Mouse (Mus musculus) left cerebral cortex, adult 18-20 months (tissue): ENCODE data around the gene Odc1. TPM values are rescaled to one million over a fixed set of nuclear protein-coding genes. Genes with fewer than 3 reads are reported as not detected.
A peak's percentile ranks its signal among the peaks of the same experiment; 100 is the strongest.
"Not testable (repeated sequence)": the region's sequence is repeated elsewhere in the genome, so short reads cannot be mapped to it uniquely, and the experiment has no call there.

ENCODE experiments used
- DNase-seq, 2 experiments: peaks; one replicate each; pipeline ENCODE4 v3.0.0; 2021 to 2022; ENCODE audit warnings: low spot score in 2 of 2, mixed read lengths in 1 of 2
- total RNA-seq, 2 experiments: library from RNA; stranded (reverse); gene quantifications; 2 replicates each; pipeline ENCODE4 v1.2.3; 2021

Gene Odc1
- total RNA-seq, 2 experiments from 2014 or later, result 65.8 to 77.7 TPM

DNA sequence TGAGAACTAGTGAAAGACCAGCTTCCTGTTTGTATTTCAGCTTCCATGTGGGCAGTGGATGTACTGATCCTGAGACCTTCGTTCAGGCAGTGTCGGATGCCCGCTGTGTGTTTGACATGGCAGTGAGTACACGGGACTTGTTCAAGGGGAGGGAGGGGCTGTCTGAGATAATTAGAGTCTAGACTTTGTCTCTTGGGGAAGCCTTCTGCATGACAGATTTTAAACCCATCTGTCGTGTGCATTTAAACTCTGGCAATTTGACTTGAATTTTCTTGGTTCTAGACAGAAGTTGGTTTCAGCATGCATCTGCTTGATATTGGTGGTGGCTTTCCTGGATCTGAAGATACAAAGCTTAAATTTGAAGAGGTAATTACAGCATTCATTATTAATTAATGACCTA lies 3.9 kb downstream of the Odc1 start:
- DNase-seq, result no peak

DNA sequence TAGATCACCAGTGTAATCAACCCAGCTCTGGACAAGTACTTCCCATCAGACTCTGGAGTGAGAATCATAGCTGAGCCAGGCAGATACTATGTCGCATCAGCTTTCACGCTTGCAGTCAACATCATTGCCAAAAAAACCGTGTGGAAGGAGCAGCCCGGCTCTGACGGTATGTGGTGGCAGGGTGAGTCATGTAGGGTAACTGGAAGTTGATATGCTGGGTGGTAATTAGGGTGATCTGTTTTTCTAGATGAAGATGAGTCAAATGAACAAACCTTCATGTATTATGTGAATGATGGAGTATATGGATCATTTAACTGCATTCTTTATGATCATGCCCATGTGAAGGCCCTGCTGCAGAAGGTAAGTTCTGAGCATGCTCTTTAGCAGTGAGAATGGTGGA lies 4.8 kb downstream of the Odc1 start:
- DNase-seq, result not testable (repeated sequence)

DNA sequence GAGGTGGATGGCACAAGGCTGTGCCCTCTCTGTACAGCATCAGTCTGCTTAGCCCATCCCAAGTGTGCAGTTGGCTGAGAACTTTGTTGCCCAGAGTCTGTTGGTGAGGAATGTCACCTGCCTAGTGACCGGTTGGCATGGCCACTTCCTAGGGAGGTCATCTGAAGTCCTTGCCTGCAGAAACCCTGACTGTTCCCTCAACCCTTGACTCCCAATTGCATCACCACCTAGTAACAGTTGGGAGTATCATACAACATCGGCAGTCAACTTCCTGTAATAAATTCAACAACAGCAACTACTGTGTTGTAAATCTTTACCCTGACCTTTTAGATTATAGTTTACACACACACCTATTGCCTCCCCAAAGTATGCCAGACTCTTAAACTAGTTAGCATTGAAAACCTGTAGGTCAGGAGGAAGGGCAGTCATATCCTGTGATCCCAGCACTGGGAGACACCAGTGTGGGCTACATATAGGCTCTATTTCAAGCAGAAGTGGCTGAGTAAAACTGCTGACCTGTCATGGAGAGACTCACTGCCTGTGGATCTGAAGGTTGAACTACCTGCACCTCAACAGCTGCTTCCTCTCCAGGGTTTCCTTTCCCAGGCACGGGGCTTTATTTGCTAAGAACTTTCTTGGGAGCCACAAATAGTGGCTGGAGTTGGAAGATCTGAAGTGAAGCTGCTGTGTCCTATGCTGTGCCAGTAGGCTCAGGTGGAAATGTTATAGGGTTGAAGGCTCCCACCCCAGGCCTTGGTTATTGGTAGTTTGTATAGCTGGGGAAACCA lies 6.8 kb downstream of the Odc1 start:
- DNase-seq, result no peak

DNA sequence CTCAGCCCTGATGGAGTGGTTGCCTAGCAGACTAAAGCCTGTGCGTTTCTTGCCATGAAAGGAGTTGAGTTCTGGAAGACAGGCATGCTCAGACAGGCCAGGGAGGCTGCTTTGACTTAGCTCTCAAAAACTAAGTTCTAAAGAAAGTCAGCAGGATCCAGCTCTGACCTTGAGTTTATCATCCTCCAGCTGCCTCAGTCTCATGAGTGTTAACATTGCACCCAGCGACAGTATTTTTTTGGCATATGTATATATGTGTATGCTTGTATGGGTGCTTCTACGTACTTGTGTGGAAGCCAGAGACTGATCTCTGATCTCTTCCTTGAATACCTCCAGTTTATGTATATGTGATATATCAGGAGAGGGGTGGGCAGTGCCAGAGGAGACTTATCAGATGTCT lies 7.8 kb downstream of the Odc1 start:
- DNase-seq, result no peak

DNA sequence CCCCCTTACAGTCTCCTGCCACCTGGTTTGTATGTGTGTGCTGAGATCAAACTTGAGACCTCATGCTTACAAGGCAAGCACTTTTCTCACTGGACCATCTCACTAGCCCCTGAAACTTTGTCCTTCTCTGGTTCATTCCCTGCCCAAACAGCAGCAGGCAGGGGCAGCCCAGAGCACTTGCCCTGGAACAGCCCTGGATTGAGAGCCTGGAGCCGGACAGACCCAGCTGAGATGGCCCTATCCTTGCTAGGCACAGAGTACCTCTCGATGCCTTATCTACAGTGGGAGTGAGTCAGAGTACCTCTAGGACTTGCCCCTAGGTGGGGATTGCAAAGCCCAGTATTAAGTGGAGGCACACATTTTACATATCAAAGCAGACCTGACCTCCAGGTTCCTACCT lies 8.4 kb downstream of the Odc1 start:
- no peak for DNase-seq

DNA sequence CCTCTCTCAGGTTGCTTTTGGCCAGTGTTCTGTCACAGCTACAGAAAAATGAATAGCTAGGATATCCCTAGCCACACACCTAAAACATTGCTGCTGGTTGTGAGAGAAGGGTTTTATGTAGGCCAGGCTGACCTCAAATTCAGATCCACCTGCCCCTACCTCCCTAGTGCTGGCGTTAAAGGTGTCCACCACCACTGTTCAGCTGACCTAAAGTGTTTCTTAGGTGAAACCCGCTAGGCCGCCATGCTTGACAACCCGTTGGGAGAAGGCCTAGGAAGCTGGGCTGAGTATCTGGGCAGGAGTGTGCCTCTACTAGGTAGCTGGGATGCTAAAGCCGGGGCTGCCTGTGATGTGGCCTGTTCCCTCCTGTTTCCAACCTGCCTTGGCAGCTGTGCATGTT lies 9.0 kb downstream of the Odc1 start:
- no peak for DNase-seq

DNA sequence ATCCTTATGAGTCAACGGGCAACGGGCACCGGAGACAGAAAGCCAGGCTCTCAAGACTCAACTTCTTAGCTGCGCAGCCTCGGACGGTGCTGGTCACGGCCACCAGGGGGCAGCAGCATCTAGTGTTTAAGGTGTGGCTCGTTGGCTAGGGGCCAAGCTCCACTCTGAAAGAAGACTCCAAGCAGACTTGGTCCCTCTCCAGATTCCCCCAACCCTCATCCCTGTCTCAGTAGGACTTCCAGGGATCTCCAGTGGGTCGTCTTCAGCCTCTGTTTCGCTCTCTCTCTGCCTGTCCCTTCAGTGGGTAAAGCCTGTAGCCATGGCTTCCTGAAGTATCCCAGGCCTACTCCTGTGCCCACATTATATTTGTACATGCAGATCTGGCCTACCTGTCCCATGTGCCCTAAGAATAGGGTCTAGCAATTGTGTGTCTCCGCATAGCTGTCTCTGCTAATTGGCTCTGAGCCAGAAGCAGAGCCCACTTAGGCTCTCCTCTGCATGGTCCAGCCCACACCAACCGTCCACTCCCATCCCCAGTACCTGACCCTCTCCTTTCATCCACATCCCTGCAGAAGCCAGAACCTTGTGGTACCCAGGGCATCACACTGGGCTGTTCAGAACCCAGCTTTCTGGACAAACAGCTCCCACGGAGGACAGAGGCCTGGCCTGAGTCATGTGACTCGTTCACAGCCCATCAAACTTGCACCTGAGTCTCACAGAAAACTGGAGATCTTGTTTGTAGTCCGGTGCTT lies 9.8 kb downstream of the Odc1 start:
- DNase-seq, result peak; percentile 87 to 93

DNA sequence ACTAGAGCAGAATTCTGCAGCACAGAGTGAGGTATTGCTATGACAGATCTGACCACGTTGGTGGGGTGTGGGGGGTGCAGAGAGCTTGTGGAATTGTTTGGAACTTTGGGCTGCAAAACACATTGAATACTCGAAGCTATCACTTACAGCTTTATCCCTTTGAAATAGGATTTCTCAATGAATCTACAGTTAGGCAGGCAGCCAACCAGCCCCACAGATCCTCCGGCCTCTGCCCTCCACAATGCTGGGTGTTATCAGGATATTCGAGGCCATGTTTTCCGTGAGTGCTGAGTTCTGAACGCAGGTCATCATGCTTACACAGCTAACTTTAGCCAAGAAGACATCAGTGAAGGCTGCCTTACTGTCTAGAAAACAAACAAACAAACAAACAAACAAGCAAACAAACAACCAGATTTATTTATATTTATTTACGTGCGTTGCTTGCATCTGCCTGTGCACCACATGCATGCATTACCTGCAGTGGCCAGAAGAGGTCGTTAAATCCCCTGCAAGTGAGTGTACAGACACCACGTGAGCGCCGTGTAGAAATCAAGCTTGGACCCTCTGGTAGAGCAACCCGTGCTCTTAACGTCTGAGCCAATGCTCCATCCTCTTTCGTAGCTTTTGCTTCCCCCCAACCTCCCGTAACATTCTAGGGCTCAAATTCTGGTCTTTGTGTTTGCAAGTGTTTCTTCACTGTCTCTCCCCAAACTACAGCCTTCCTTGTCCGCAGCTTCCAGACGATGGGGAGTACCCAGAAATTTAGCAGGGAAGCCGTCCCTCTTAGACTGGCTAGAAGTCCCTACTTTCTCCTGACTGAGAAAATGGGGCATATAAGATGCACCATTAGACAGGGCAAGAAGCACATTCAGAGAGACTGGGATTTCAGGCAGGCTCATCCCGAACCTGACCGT lies 12.1 kb downstream of the Odc1 start:
- DNase-seq, result peak; percentile 72 to 89

DNA sequence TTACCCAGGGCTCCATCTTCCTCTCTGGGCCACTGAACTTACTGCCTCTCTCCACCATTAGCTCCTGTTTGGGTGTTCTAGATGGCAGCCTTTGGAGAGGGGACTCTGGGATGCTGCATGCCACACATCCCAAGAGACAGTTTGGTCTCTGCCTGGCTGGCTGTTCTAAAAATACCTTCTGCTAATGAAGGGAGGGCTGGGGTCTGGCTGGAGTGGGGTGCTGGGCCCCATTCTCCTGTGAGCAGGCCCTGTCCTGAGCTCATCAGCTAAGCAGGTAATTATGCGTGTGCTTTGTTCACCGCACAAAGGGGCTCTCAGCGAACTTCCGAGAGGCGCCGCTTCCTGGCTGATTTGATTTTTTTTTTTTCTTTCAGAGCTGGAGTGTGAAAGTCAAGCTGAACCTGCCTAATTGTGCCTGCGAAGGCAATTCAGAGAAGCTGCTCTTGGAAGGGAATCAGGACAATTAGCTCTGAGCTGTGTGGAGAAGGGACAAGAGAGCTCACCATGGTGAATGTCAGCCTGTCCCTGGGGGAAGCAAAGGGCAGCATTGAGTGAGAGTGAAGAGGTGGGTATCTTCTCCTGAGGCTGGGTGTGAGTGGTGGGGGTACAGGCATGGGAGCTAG lies 12.9 kb downstream of the Odc1 start:
- no peak for DNase-seq

DNA sequence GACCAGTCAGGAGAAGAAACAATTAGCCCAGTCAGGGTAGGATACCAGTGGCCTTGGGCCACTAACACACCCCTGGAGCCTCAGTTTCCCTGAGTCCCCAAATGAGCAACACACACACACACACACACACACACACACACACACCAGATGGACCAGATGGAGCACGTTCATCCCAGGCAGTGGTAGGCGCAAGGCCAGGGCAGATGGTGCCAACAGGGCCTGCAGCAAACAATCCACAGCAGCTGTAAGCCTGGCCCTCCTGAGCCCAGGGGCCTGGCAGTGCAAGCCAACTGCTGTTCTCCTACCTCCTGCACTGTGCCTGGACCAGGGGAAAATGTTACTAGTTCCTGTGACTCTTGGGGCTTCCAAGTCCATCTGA lies 13.4 kb downstream of the Odc1 start:
- no peak for DNase-seq

DNA sequence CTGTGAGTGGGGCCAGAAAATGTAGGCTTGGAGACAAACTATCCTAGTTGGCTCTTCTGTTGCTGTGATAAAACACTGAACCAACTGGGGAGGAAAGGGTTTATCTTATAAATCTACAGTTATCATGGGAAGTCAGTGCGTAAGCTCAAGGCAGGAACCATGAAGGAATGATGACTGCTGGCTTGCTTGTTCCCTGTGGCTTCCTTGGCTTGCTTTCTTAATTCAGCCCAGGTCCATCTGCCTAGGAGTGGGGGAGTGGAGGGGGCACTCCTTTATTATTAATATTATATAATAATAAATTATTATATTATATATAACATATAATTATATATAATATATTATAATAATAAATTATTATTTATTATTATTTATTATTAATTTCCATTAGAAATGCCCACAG lies 17.8 kb downstream of the Odc1 start:
- no peak for DNase-seq

DNA sequence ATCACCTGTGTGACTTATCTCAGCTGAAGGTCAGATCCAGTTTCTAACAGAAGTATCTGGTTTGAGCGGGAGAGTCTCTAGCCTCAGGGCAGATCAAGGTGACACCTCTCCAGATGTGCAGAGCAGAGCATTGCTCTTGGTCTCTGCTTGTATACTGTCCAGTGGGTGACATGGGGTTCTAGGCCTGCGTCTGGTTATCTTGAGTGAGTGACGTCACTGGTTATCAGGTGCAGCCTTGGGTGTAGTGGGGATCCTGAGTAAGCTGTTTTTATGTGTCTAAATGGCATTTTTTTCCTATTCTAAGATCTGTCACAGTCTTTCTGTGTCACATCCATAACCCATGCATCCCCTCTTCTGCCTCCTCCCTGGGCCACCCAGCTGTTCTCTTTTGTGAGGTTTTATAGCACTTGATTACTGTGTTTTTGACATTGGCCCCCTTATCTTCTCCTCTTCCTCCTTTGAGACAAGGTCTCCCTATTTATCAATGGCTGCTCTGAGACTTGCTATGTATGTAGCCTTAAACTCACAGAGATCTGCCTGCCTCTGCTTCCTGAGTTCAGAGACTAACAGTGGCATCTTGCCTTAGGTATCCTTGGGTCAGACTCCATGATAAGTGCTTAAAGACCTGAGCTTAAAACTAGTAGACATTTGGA lies 20.9 kb downstream of the Odc1 start:
- DNase-seq, result no peak

DNA sequence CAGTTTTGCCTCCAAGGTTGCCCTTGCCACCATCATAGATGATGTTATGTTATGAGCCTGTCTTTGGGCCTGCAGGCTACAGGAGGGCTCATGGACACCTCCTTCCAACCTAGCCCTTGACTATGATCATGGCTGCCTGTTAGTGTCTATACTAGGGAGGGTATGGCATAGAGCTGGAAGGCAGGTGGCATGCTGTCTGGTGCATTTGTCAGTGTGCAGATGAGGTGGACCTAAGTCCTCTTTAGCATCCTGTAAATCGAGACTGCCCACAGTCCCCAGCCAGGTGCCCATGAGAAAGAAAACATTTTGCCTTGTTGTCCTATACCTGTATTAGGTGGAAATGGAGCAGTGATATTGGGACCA lies 21.4 kb downstream of the Odc1 start:
- DNase-seq, result no peak

DNA sequence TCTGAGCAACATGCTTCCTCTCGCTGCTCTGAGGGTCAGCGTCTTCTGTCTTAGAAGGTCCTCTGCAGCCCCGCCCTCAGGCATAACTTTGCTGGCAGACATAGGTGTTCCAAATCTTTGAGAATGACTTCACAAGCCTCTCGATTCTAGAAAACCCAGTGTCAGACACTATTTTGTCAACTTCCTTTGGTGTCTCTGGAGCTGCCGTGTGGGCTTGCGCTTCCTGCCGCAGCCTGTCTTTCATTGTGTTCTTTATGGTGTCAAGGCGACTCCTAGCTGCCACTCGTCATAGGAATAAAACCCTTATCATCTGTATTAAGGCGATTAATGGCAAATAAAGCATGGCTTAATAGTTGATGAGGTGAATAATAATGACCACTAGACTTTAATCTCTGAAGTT lies 24.0 kb downstream of the Odc1 start:
- DNase-seq, result no peak

DNA sequence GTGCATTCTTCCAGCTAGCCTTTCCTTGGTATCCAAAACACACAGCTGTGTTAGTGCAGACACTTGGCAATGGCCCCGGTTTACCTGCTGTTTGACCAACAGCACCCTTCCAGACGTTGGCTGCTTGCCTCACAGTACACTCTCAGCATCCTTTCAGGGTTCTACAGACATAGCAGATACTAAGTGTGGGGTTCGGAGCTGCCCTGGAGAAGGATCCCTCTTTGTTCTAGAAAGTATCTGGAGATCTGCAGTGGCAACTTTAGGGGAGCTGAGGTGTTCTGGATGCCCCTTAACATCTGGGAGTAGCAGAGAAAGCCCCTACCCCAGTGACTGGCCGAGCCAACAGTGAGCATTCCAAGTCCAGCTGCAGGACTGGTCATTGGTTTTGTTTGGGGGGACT lies 30.0 kb downstream of the Odc1 start:
- DNase-seq, result no peak

DNA sequence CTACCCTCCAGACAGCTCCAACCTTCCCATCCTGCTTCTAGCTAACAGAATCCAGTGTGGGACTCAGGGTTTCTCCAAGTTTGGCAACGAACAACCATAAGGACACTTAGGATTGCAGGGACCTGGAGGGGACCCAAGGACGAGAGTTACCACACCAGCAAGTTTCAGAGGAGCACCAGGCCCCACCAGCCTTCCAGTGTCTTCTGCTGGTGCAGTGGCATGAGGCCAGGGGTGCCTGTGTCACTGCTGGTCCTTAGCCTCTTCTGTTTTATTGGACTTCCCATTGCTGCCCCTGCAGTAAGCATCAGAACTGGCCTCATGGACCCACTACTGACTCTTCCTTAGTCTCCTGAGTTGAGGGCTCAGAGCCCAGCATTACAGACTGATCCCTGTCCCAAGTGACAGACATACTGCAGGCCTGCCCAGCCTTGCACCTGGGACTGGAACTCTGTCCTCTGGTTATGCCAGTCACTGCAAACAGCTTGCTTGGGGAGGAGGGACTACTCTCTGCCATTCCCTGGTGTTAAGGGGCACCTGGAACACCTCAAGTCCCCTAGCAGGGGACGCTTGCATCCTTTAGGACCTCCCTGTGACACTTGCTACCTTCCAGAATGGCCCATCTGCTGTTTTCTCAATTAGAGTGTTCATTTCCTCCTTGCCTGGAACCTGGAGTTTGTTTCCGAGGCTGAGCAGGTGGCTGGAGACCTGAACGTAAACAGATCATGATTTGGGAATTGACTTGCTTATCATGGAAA lies 30.7 kb downstream of the Odc1 start:
- DNase-seq, result no peak

DNA sequence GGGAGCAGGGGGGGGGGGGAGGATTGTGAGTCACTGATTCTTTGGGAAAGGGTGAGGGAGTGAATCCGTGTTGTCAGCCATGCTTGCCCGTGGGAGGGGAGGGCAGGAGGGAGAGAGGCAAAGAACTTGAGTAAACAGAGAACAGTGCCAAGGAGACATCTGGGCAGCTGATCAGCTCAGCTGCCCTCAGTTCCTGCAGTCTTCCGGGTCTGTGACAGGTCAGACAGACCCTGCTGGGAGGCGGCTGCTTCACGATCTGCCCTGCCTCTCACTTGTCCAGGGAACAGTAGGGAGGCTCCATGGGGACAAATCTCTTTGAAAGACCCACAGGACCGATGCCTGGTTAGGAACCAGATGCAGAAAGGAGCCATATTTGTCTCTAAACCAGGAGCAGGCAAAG lies 31.4 kb downstream of the Odc1 start:
- DNase-seq, result no peak

DNA sequence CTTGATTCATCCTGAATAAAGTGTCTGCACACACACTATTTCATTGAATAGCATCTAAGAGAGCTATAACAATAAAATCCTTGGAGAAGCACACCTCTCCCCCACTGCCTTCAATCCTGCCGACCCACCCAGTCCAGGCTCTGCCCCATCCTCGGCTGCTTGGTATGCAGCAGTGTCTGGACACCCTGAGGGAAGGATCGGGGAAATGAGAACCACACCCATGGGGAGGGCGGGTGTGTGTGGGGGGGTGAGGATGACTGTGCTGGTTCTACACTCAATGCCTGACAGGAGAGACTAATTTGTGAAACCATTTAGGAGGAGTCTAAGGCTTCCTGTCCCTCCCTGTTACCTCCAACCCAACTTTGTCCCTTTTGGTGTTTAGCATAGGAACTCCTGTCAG lies 34.0 kb downstream of the Odc1 start:
- no peak for DNase-seq

DNA sequence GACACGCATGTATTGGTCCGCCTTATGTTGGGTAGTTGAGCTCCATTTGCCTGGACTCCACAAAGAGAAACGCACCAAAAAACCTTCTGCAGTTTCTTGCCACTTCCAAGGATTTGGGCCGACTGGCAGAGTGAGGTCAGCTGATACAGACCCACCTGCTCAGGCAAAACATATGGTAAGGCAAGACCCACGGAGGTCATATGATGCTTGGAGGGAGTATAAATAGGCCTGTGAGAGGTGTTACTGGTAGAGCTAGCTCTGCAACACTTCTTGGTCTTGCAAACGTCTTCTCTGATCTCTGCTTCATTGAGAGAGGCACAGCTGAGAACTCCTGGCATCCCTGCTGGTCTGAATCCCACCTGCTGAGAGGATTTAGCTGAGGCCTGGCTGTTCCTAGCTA lies 36.4 kb downstream of the Odc1 start:
- no peak for DNase-seq

DNA sequence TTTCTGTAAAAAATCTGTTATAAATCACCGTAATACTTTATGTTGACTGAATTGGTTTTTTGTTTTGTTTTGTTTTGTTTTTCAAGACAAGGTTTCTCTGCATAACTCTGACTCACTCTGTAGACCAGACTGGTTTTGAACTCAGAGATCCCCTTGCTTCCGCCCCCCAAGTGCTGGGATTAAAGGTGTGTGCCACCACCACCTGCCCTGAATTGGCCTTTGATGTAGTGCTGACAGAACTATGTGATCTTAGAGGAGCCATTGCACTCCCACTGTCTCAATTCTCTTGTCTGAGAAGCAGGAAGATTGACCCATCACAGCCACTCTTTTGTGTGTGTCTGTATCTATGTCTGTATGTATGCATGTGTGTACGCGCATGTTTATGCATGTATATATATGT lies 37.8 kb downstream of the Odc1 start:
- no peak for DNase-seq
